Mouse (Mus musculus) ES-E14 (cell line): Measurements from ENCODE around the gene Olfr1024. TPM values are rescaled to one million over a fixed set of nuclear protein-coding genes. Genes with fewer than 3 reads are reported as not detected.

ENCODE experiments used
- DNase-seq: peaks from one replicate; pipeline ENCODE4 v3.0.0-alpha.2; 2013; ENCODE audit warnings: low read depth, low spot score
- H3K27ac ChIP-seq: 2 replicates; pipeline ENCODE4 v1.5.1; 2012; ENCODE audit warnings: low read depth, mild to moderate bottlenecking, low read length, moderate library complexity, mixed read lengths; ENCODE audit not compliant: poor library complexity, insufficient read depth, severe bottlenecking
- H3K36me3 ChIP-seq: 2 replicates; pipeline ENCODE4 v1.6.1; 2012; ENCODE audit warnings: mild to moderate bottlenecking, low read length, moderate library complexity, mixed read lengths; ENCODE audit not compliant: control insufficient read depth, poor library complexity, insufficient read depth, severe bottlenecking
- H3K4me1 ChIP-seq, 2 experiments: fragments of 150-350 bp in 1 of 2; sonication (generic) in 1 of 2; 2 replicates each; pipeline ENCODE4 v1.6.1; 2012; ENCODE audit warnings: low read length in 2 of 2, mild to moderate bottlenecking in 1 of 2, mixed read lengths in 1 of 2; ENCODE audit not compliant: control insufficient read depth in 2 of 2, insufficient read depth in 2 of 2, poor library complexity in 1 of 2
- H3K4me3 ChIP-seq, 2 experiments: fragments of 150-350 bp in 1 of 2; sonication (generic) in 1 of 2; 2 replicates each; pipeline ENCODE4 v1.5.1; 2012; ENCODE audit warnings: low read length in 2 of 2, low read depth in 1 of 2, mild to moderate bottlenecking in 1 of 2, mixed read lengths in 1 of 2; ENCODE audit not compliant: insufficient read depth in 1 of 2, poor library complexity in 1 of 2, severe bottlenecking in 1 of 2
- H3K9ac ChIP-seq: 2 replicates; pipeline ENCODE4 v1.6.1; 2012; ENCODE audit warnings: low read depth, mild to moderate bottlenecking, low read length, mixed read lengths; ENCODE audit not compliant: poor library complexity, insufficient read depth, severe bottlenecking
- H3K9me3 ChIP-seq: fragments of 150-350 bp; sonication (generic); 2 replicates; pipeline ENCODE4 v1.6.1; 2012; ENCODE audit warnings: low read depth, mild to moderate bottlenecking, low read length; ENCODE audit not compliant: control insufficient read depth, insufficient read depth
- CHD2 ChIP-seq: IDR thresholded peaks from 2 replicates; pipeline ENCODE4 v1.6.1; 2014; ENCODE audit warnings: mild to moderate bottlenecking, low read depth, low read length, inconsistent platforms
- HCFC1 ChIP-seq: IDR thresholded peaks from 2 replicates; pipeline ENCODE4 v1.6.1; 2012; ENCODE audit warnings: low read length, inconsistent platforms, borderline replicate concordance; ENCODE audit not compliant: insufficient read depth
- MAFK ChIP-seq: IDR thresholded peaks from 2 replicates; pipeline ENCODE4 v1.6.1; 2014; ENCODE audit warnings: mild to moderate bottlenecking, low read depth, low read length, inconsistent platforms; ENCODE audit not compliant: insufficient read depth
- ZC3H11A ChIP-seq: IDR thresholded peaks from 2 replicates; pipeline ENCODE4 v1.6.1; 2012; ENCODE audit warnings: low read depth, mild to moderate bottlenecking, inconsistent platforms, low read length, borderline replicate concordance
- ZNF384 ChIP-seq: IDR thresholded peaks from 2 replicates; pipeline ENCODE4 v1.6.1; 2012; ENCODE audit warnings: low read depth, low read length, inconsistent platforms
- in situ Hi-C, 2 experiments: fragments of 600-800 bp; cut with MboI; formaldehyde crosslinking; loops; one replicate each; pipeline ENCODE4 v1.15.1; 2025; ENCODE audit warnings: low sequenced_read_pairs in 2 of 2, inconsistent platforms in 1 of 2; ENCODE audit not compliant: unreplicated experiment in 2 of 2
- total RNA-seq: library from RNA; depleted of rRNA; stranded (reverse); fragments of 300-350 nt; gene quantifications from 2 replicates; pipeline ENCODE4 v1.2.3, GENCODE M21; 2012; rRNA removed

The Olfr1024 gene
- total RNA-seq = not detected in 2 replicates

DNA sequence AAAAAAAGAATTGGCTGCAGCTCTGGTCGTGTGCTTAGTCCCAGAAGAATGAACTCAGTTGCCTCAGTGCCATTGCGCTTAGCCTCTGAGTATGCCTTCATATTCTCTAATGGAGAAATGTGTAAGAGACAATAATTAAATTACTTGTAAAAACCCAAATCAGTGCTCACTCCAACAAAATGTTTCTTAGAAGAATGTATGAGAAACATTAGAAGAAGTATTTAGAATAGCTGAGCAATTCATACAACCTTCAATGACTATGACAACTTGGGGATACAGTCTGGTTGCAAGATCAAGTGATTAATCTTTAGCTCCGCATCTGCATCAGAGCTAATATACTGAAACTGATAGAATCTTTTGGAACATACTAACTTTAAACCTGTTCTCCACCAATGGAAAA lies at the start of gene Olfr1024:
TSS of gene Olfr1024 (minus strand) at position 101 of the 400 bp plus-strand sequence.
- no peak within 1 kb of the TSS for H3K27ac ChIP-seq
- no peaks in the 10 kb centered on the region for H3K9me3 ChIP-seq
- H3K4me3 ChIP-seq = no peak within 1 kb of the TSS
- TF ChIP-seq CHD2 = no peak
- TF ChIP-seq ZC3H11A = no peak
- no peak for TF ChIP-seq ZNF384
- TF ChIP-seq MAFK = no peak
- TF ChIP-seq HCFC1 = no peak
- no peaks in the 10 kb centered on the region for H3K36me3 ChIP-seq
- in situ Hi-C loops = no loop called here
- no peaks in the 10 kb centered on the region for H3K4me1 ChIP-seq
- no peak within 1 kb of the TSS for H3K9ac ChIP-seq
- DNase-seq = no peak

DNA sequence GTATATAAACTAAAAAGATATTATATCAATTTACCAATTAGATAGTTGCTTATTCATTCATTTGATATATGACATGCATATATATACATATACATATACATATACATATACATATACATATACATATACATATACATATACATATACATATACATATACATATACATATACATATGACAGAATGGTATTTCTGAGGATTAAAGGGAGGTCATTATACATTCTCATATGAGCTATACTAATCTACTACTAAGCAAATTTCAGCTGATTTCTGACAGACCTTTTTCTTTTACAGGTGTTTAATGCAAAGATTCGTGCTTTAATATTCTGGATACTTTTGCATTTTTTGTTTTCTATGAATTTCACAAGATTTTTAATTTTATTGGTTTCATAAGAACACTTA lies 45.3 kb upstream of the Olfr1024 start, which contains the start of gene Olfr1028:
TSS of gene Olfr1028 (plus strand) at position 301 of the 400 bp plus-strand sequence.
- TF ChIP-seq ZC3H11A (no peak), HCFC1 (no peak), CHD2 (no peak), ZNF384 (no peak), MAFK (no peak)

GRCm38 (mm10) chr2:85921258-85921657 lies 16.4 kb upstream of the Olfr1024 start, which contains the start of gene Olfr1026:
Olfr1026 (plus strand) TSS chr2:85921558.
- no peak for DNase-seq

More for the DNA sequence above, 45.3 kb upstream of the Olfr1024 start, which contains the start of gene Olfr1028:
- Histone ChIP-seq H3K9me3 (no peaks in the 10 kb centered on the region), H3K4me3 (no peak within 1 kb of the TSS), H3K4me1 (no peaks in the 10 kb centered on the region), H3K27ac (no peak within 1 kb of the TSS), H3K36me3 (no peaks in the 10 kb centered on the region), H3K9ac (no peak within 1 kb of the TSS)
- in situ Hi-C loops = no loop called here
- no peak for DNase-seq

DNA sequence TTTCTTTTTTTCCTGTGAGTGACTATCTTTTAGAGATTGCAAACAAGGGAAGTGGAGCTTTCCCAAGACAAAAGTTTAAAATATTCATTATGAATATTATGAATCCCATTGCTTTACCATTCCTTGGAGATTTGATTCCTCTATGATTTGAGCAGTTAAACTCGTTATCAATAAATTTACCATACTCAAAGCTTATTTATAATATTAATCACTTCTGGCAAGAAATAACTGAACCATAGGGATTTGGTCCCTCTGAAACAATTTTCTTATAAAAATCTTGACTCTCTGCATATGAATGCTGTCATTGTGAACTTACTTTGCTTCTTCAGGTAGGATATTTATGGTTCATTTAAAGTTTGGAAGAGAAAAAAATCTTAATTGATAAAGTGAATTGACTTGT lies 10.0 kb upstream of the Olfr1024 start, which contains the start of gene Olfr1025-ps1:
TSS of gene Olfr1025-ps1 (plus strand) at position 301 of the 400 bp plus-strand sequence.
- in situ Hi-C loops = no loop called here
- H3K36me3 ChIP-seq = no peaks in the 10 kb centered on the region
- H3K9me3 ChIP-seq = no peaks in the 10 kb centered on the region
- no peak for DNase-seq
- no peak within 1 kb of the TSS for H3K9ac ChIP-seq
- no peaks in the 10 kb centered on the region for H3K4me1 ChIP-seq
- no peak within 1 kb of the TSS for H3K4me3 ChIP-seq
- no peak within 1 kb of the TSS for H3K27ac ChIP-seq
- TF ChIP-seq MAFK (no peak), ZC3H11A (no peak), CHD2 (no peak), HCFC1 (no peak), ZNF384 (no peak)

More at GRCm38 (mm10) chr2:85921258-85921657, 16.4 kb upstream of the Olfr1024 start, which contains the start of gene Olfr1026:
- H3K4me3 ChIP-seq = no peak within 1 kb of the TSS
- TF ChIP-seq ZC3H11A (no peak), MAFK (no peak), CHD2 (no peak), ZNF384 (no peak), HCFC1 (no peak)
- H3K9ac ChIP-seq = no peak within 1 kb of the TSS
- no peak within 1 kb of the TSS for H3K27ac ChIP-seq
- in situ Hi-C loops = no loop called here
- no peaks in the 10 kb centered on the region for H3K36me3 ChIP-seq
- no peaks in the 10 kb centered on the region for H3K4me1 ChIP-seq
- no peaks in the 10 kb centered on the region for H3K9me3 ChIP-seq

DNA sequence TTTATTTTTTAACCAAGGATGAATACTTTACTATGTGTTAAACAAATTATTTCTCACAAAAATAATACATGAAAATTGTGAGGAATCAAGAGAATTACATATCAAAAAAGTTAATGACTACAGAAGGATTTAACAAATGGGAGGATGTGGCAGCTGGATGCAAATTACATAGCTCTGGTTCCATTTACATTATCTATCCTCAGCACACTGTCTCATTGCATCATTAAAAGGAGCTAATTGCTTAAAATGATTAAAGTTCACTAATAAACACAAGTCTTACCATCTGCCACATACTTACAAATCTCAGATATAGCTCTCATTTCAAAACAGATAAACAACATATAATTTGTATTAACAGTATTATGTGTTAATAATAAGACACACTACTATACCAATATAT lies 8.3 kb upstream of the Olfr1024 start:
- in situ Hi-C loops = no loop called here
- Histone ChIP-seq H3K9me3 (no peaks in the 10 kb centered on the region), H3K4me1 (no peaks in the 10 kb centered on the region), H3K4me3 (no peak overlapping the region), H3K36me3 (no peaks in the 10 kb centered on the region), H3K9ac (no peak overlapping the region), H3K27ac (no peak overlapping the region)
- TF ChIP-seq MAFK (no peak), CHD2 (no peak), ZC3H11A (no peak), HCFC1 (no peak)
- DNase-seq = no peak
